Mouse (Mus musculus) neural tube, embryonic 11.5 days (tissue): ENCODE measurements around the gene Fam53b. TPM values are rescaled to one million over a fixed set of nuclear protein-coding genes. Genes with fewer than 3 reads are reported as not detected.

Experiments
- ATAC-seq: fragments of 200-750 bp; cut with Nextera tagmentation; 2 replicates; pipeline ENCODE4 v1.8.0; 2017; ENCODE audit warnings: moderate number of reproducible peaks, mild to moderate bottlenecking, moderate TSS enrichment, moderate library complexity; ENCODE audit not compliant: insufficient read depth, low FRiP score, low TSS enrichment
- DNase-seq: peaks from one replicate; pipeline ENCODE4 v3.0.0-alpha.2; 2015; ENCODE audit warnings: low spot score
- H3K27ac ChIP-seq: fragments of 300-500 bp; sonication (generic); 2 replicates; pipeline ENCODE4 v1.5.1; 2014; ENCODE audit warnings: low read depth, mild to moderate bottlenecking, low read length
- H3K27me3 ChIP-seq: fragments of 300-500 bp; sonication (generic); 2 replicates; pipeline ENCODE4 v1.6.1; 2014; ENCODE audit warnings: mild to moderate bottlenecking, low read length, mixed read lengths; ENCODE audit not compliant: control insufficient read depth, insufficient read depth
- H3K36me3 ChIP-seq: fragments of 300-500 bp; sonication (generic); 2 replicates; pipeline ENCODE4 v1.6.1; 2014; ENCODE audit warnings: mild to moderate bottlenecking, low read length, moderate library complexity, mixed read lengths; ENCODE audit not compliant: control insufficient read depth, insufficient read depth
- H3K4me1 ChIP-seq: fragments of 300-500 bp; sonication (generic); 2 replicates; pipeline ENCODE4 v1.6.1; 2014; ENCODE audit warnings: low read length, mixed read lengths; ENCODE audit not compliant: control insufficient read depth, insufficient read depth
- H3K4me2 ChIP-seq: fragments of 300-500 bp; sonication (generic); 2 replicates; pipeline ENCODE4 v1.6.1; 2014; ENCODE audit warnings: low read depth, mild to moderate bottlenecking, moderate library complexity
- H3K4me3 ChIP-seq: fragments of 300-500 bp; sonication (generic); 2 replicates; pipeline ENCODE4 v1.5.1; 2014; ENCODE audit warnings: low read depth, low read length
- H3K9ac ChIP-seq: fragments of 300-500 bp; sonication (generic); 2 replicates; pipeline ENCODE4 v1.6.1; 2014; ENCODE audit warnings: mild to moderate bottlenecking, low read length
- H3K9me3 ChIP-seq: fragments of 300-500 bp; sonication (generic); 2 replicates; pipeline ENCODE4 v1.6.1; 2016; ENCODE audit warnings: low read length; ENCODE audit not compliant: control insufficient read depth
- WGBS: fragments of 180-500 bp; shearing (Covaris S2); extraction: QIAGEN DNeasy Blood & Tissue Kit; methylation state at CpG from one replicate; pipeline ENCODE4 v1.1.7; 2014; 5-methylcytosine and 5-hydroxymethylcytosine counted together
- polyA plus RNA-seq: library from polyadenylated mRNA; unstranded; fragments of >200 nt; fragmentation: Nextera tagmentation; extraction: Ambion mirVana; gene quantifications from 2 replicates; pipeline ENCODE4 v1.2.1, GENCODE M21; 2014

Fam53b gene
- polyA plus RNA-seq, 1 experiment from 2014 or later, result 22.9 TPM

DNA sequence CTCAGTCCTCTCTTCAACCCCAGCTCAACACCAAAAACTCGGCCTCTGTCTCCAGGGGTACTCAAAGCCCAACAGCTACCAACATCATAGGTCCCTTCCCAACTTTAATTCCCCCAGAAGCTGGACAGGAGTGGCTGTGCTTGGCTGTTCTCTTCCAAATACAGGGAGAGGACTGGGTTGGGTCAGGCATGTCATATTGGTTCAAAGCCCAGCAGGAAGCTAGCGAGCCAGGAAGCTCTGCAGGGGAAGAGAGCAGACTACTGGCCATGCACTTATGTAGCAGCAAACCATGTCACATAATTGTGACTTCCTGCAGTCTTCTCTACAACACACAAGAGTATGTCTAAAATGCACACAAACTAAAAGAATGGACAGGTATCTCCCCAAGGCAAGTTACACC is 11.6 kb downstream of the Fam53b start:
- H3K9me3 ChIP-seq, result no peaks in the 10 kb centered on the region
- H3K4me3 ChIP-seq, result no peak overlapping the region
- WGBS, result 68% methylated on average over 2 of the region's 2 CpGs
- H3K36me3 ChIP-seq, result no peaks in the 10 kb centered on the region; the same call in 1 of the 2 replicates
- no peak overlapping the region for H3K27ac ChIP-seq
- no peak for ATAC-seq
- H3K27me3 ChIP-seq, result no peaks in the 10 kb centered on the region
- H3K4me2 ChIP-seq, result no peak overlapping the region
- H3K9ac ChIP-seq, result no peak overlapping the region
- no peak for DNase-seq
- H3K4me1 ChIP-seq, result peaks cover 10% of the 10 kb centered on the region

DNA sequence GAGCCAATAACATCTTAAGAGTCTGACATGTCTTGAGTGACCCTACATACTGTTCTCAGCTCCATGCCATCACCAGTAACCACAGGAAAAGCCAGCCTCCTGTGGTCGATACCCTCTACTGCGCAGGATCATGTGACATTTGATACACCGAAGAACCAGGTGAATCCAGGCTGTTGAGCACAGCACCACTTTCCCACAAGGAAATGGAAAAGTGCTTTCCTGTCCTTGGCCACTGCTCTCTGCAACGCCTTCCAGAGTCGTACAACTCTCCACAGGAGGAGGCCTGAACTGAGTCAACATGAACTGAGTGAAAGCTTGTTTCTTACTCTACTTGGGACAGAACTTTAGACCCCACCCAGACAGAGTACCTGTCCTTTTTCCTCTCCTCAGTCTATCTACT is 12.2 kb downstream of the Fam53b start:
- no peaks in the 10 kb centered on the region; the same call in 1 of the 2 replicates for H3K36me3 ChIP-seq
- WGBS, result 82% methylated on average over 5 of the region's 5 CpGs

GRCm38 (mm10) chr7:132800868-132801267 is 12.8 kb downstream of the Fam53b start:
- Histone ChIP-seq H3K9ac (no peak overlapping the region), H3K4me1 (0 out of 2 replicates have a peak, but pooled peaks cover 4% of the 10 kb centered on the region), H3K36me3 (no peaks in the 10 kb centered on the region; the same call in 1 of the 2 replicates), H3K4me2 (no peak overlapping the region), H3K27me3 (no peaks in the 10 kb centered on the region), H3K4me3 (no peak overlapping the region), H3K9me3 (no peaks in the 10 kb centered on the region), H3K27ac (no peak overlapping the region)
- DNase-seq (no peak), ATAC-seq (no peak)
- 91% methylated on average over 10 of the region's 10 CpGs for WGBS

More for the DNA sequence above, 12.2 kb downstream of the Fam53b start:
- Histone ChIP-seq H3K27ac (no peak overlapping the region), H3K4me2 (no peak overlapping the region), H3K4me1 (peaks cover 4% of the 10 kb centered on the region), H3K27me3 (no peaks in the 10 kb centered on the region), H3K9me3 (no peaks in the 10 kb centered on the region), H3K9ac (no peak overlapping the region), H3K4me3 (no peak overlapping the region)
- no peak for DNase-seq
- ATAC-seq, result no peak

- H3K27me3 ChIP-seq, result no peaks in the 10 kb centered on the region
- no peak overlapping the region for H3K4me3 ChIP-seq
- H3K36me3 ChIP-seq, result no peaks in the 10 kb centered on the region; the same call in 1 of the 2 replicates
- DNase-seq, result no peak
- no peak for ATAC-seq
- H3K27ac ChIP-seq, result no peak overlapping the region
- H3K4me1 ChIP-seq, result 0 out of 2 replicates have a peak, but pooled peaks cover 4% of the 10 kb centered on the region
- H3K9me3 ChIP-seq, result no peaks in the 10 kb centered on the region
- no peak overlapping the region for H3K9ac ChIP-seq
- no peak overlapping the region for H3K4me2 ChIP-seq
- WGBS, result 87% methylated on average over 5 of the region's 5 CpGs
Observed at GRCm38 (mm10) chr7:132799119-132800016, 14.3 kb downstream of the Fam53b start.

- DNase-seq (no peak), ATAC-seq (no peak)
- H3K4me2 ChIP-seq, result no peak overlapping the region
- H3K9ac ChIP-seq, result no peak overlapping the region
- 94% methylated on average over 5 of the region's 5 CpGs for WGBS
- no peak overlapping the region for H3K27ac ChIP-seq
- no peak overlapping the region for H3K4me3 ChIP-seq
- H3K9me3 ChIP-seq, result no peaks in the 10 kb centered on the region
- H3K36me3 ChIP-seq, result no peaks in the 10 kb centered on the region
- H3K27me3 ChIP-seq, result no peaks in the 10 kb centered on the region
- H3K4me1 ChIP-seq, result peaks cover 3% of the 10 kb centered on the region; the same call in 1 of the 2 replicates
Observed at GRCm38 (mm10) chr7:132795141-132795540, 18.5 kb downstream of the Fam53b start.

DNA sequence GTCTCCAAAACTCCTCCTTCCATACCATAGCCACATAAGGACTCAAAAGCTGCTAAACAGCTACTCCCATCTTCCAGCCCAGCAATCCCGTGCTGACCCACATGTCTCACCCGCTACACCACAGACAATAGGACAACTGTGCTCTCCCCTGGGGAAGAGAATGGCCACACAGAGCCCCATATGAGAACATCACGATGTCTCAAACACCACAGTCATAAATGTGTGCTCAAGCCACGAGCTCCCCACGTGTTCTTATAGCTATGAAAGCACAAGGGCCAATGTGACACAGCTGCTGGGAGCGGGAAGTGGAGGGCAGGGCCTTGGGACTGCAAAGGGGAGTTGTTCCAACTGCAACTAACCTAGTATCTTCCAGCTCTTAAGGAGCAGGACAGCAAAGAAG is 20.2 kb downstream of the Fam53b start:
- Histone ChIP-seq H3K4me2 (no peak overlapping the region), H3K4me1 (peaks cover 3% of the 10 kb centered on the region; the same call in 1 of the 2 replicates), H3K27ac (no peak overlapping the region), H3K9me3 (no peaks in the 10 kb centered on the region), H3K4me3 (no peak overlapping the region), H3K27me3 (no peaks in the 10 kb centered on the region), H3K9ac (no peak overlapping the region), H3K36me3 (no peaks in the 10 kb centered on the region)
- ATAC-seq (no peak), DNase-seq (no peak)
- 64% methylated on average over 6 of the region's 6 CpGs for WGBS

DNA sequence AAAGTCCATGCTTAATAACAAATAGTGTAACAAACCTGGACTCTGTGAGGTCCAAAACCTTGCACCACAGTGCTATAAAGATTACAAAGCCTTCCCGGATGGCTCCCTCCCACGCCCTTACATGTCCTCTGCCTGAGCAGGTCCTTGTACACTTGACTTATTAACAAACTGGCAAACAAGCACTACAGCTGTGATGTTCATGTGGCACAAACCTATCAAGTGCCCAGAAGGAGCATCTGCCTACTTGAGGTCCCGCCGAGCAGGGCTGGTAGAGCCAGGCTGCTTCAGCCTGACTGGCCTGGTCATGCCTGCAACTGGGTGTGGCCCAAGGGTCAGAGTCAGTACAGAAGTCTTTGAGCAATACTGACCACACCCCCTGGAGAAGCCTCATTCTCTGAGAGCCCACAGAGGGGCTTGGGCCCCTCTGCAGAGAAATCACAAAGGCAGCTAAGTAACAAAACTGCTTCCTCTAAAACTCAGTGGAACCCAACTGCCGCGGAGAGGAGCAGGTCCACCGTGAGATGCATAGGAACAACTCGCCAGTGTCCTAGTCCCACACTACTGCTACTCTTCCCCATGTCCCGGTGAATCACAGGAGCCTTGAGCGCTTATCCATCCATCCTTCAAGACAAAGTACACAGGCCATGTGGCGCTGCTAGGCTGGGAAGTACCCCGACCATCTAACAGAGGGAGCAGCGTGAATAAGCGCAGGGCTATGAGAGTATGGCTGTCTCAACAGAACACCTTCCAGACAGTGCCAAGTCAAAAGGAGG is 23.1 kb downstream of the Fam53b start:
- no peak for DNase-seq
- whole genome bisulfite sequencing, result 85% methylated on average over 14 of the region's 14 CpGs
- H3K27me3 ChIP-seq, result no peaks in the 10 kb centered on the region
- no peaks in the 10 kb centered on the region for H3K36me3 ChIP-seq
- no peak overlapping the region for H3K4me2 ChIP-seq
- no peaks in the 10 kb centered on the region for H3K9me3 ChIP-seq
- H3K9ac ChIP-seq, result no peak overlapping the region
- H3K4me3 ChIP-seq, result no peak overlapping the region
- H3K4me1 ChIP-seq, result peaks cover 3% of the 10 kb centered on the region; the same call in 1 of the 2 replicates
- no peak for ATAC-seq
- no peak overlapping the region for H3K27ac ChIP-seq

GRCm38 (mm10) chr7:132788826-132789225 is 24.9 kb downstream of the Fam53b start:
- Histone ChIP-seq H3K4me3 (no peak overlapping the region), H3K9me3 (no peaks in the 10 kb centered on the region), H3K4me2 (no peak overlapping the region), H3K36me3 (no peaks in the 10 kb centered on the region), H3K4me1 (peaks cover 3% of the 10 kb centered on the region; the same call in 1 of the 2 replicates), H3K9ac (no peak overlapping the region), H3K27ac (no peak overlapping the region), H3K27me3 (no peaks in the 10 kb centered on the region)
- DNase-seq (no peak), ATAC-seq (no peak)
- 94% methylated on average over 13 of the region's 13 CpGs for WGBS
